Mouse (Mus musculus) kidney, adult 8-10 months (tissue): ENCODE results near the gene Dbndd1.
"Not testable (repeated sequence)": the region's sequence is repeated elsewhere in the genome, so short reads cannot be mapped to it uniquely, and the experiment has no call there.

Source experiments
- DNase-seq, 2 experiments: peaks; one replicate each; pipeline ENCODE4 v3.0.0; 2022

Gene Dbndd1

DNA sequence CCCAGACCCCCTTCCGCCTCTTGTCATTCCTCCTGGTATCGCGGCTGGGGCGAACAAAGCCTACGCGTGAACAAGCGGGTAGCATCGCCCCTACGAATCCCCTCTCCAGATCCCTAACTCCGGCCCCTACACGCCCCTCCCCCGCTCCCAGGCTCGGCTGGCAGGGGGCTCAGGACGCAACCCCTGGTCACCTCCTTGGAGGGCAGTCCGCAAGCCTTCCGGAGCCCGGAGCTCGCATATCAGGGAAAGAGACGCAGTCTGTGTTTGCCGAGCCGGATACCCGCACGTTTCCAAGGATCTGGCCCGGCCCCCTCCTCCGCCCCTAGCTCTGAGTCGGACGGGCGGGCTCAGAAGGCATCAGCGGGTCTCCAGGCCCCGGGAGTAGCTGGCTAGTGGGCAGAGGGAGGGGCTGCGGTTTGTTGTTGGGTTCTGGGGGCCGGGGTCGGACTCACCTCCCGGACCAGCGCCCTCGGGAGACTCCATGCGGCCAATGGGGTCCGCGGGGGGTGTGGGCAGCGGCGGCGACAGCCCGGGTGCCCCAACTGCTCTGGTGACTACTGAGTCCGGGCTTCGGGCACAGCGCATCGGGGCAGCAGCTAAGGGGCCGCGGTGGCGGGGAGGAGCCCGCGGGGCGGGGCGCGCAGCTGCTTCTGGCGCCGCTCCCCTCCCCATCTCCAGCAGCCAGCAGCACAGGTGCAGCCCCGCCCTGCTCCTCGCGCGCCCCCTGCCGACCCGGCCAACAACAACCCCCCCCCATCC is at the start of gene Dbndd1:
Dbndd1 (minus strand) TSS at position 683 of the 759 bp plus-strand sequence.
- no peak for DNase-seq

DNA sequence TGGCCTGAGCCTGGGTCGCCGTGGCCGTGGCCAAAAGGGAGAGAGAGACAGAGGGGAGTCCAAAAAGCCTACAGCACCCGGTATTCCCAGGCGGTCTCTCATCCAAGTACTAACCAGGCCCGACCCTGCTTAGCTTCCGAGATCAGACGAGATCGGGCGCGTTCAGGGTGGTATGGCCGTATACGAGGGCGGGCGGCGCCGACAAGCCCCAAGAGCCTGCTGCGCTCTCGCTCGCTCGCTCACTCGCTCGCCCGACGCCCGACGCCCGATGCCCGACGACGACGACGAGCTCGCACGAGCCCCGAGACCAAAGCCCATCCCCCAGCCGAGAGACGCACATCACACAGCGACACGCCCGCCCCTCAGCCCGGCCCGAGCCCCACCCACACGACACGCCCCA is 49.0 kb upstream of the Dbndd1 start:
- DNase-seq = not testable (repeated sequence)

DNA sequence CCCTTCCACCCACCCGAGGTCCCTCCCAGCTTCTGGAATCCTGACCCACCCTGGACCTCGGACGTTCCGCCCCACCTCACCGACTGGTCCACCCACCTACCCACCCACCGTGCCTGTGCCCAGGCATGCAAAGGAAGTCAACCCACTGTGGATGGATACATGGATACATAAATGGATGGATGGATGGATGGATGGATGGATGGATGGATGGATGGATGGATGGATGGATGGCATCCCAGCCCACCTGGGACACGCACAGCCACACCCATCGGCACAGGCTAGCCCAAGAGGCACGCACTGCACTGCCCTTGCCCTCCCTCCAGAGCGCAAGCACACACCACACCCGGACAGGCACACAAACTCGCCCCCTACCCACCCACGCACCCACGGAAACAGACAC is 22.4 kb upstream of the Dbndd1 start:
- DNase-seq = peak; percentile 34 to 37

DNA sequence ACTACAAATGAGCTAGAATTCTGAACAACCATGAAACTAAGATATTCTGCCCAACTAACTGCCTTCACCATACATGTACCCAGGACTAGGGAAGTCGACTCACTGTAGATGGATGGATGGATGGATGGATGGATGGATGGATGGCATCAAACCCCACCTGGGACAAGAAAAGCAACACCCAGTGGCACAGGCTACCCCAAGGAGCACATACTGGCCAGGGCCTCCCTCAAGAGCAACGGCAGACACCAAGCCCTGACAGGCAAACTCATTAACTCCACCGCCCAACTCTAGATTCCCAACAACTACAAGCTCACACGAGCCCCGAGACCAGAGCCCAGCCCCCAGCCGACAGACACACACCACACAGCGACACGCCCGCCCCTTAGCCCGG is 21.7 kb upstream of the Dbndd1 start:
- DNase-seq = no peak

DNA sequence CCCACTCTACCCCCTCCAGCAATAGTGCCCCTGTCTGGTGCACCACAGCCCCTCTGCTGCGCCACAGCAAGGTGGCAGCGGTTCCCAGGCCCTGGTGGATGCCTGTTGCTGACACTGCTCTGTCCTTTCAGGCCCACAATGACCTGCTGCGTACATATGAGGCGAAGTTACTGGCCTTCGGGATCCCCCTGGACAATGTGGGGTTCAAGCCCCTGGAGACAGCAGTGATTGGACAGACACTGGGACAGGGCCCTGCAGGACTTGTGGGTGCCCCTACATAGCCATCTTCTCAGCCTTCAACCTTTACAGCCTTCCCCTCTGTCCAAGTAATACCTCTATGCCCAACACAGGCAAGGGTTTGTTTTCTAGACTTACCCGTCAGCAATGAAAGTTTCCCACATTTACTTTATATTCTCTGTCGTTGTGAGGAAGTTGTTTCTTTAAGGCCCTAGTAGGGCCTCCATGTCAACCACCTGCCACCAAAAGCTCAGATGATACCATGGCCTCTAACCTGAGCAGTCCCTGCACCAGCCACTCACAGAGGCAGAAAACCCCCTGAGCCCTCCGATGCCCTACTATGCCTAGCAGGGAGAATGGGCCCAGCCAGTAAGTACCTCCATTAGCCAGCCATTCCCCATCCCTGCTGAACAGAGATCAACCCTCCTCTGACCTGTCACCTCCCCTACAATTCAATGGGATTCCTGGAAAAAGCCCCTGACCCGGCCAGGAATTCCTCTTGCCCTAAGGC is 21.2 kb upstream of the Dbndd1 start:
- DNase-seq = no peak

DNA sequence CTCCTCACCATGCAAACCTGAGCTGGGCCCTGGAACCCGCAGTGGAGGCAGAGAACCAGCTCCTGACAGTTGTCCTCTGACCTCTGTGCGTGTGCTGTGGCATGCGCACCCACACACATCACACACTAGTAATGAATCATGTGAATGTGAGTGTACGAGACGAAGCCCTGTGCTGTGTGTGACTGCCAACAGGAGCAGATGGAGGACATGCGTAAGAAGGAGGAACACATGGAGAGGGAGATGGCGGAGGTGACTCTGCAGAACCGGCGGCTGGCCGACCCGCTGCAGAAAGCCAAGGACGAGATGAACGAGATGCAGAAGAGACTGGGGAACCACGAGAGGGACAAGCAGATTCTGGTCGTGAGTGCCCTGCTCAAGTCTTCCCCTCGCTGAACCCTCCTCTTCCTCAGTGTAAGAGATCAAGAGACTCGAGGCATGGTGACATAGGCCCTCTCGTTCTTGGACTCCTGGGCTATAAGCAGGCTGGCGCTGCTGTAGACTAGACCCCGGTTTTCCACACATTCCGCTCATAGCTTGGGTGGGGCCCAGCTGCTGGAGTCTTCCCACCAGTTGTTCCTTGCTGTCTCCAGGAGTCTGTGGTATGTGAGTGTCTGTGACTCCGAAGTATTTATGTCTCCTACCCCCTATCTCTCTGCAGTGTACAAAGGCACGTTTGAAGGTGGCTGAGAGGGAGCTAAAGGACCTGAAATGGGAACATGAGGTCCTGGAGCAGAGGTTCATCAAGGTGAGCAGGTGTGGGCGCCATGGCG is 12.6 kb upstream of the Dbndd1 start:
- no peak for DNase-seq

DNA sequence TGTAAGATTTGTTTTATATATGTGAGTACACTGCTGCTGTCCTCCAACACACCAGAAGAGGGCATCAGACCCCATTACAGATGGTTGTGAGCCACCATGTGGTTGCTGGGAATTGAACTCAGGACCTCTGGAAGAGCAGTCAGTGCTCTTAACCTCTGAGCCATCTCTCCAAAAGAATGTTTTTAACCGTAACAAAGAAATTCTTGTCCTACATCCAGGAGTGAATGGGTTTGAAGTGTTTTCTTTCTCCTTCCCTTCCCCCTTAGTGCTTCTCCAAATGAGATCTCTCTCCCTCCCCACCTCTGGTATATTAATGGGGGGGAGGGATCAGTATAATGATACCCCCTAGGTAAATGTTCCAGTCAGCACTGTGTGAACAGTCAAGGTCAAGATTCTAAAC is 4.8 kb upstream of the Dbndd1 start:
- DNase-seq = not testable (repeated sequence)

DNA sequence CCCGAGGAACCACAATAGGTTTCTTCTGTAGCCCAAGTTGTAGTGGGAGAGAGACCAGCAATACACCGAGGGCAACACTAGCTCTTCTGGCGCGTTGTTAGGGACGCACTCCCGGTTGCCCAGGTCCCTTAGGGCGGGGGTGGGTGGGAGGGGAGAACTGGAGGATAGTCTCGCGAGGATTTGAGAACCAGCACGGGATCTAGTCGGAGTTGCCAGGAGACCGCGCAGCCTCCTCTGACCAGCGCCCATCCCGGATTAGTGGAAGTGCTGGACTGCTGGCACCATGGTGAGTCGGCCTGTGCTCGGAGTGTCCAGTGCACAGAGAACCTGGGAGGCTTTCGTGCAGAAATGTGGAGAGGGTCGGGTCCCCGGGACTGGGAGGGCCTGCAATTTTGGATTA is 3.4 kb upstream of the Dbndd1 start, which contains the start of gene Gas8:
Gas8 (plus strand) TSS at position 168 of the 400 bp plus-strand sequence.
- peak; percentile 90 for DNase-seq

DNA sequence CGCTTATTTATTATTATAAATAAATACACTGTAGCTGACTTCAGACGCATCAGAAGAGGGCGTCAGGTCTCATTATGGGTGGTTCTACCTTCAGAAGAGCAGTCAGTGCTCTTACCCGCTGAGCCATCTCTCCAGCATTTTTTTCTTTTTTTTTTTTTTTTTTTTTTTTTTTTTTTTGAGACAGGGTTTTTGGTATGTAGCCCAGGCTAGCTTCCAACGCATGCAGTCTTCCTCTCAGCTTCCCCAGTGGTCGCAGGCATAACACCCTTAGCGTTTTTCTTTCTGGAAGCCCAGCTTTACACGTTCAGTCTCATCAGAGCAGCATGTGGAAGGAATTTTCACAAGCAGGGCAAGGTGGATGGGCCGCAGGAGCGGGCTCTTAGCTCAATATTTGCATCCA is 2.9 kb upstream of the Dbndd1 start:
- DNase-seq = no peak

DNA sequence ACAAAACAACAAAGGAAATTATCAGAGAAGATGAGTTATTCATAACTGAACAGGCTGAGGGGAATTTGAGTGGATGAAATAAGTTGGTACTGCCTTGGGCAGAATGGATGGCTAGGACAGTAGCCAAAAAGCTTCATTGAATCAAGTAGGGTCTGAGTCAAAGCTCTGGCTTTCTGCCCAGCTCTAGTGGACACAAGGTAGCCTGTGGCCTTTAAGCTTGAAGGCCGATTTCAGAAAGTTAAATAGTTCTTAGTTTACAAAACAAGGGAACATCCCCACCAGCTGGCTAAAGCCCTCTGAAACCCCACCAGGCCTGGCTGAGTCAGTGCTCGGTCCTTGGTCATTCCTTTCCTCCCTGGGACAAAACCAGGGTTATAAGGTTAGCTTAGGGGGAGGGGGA is 1.3 kb upstream of the Dbndd1 start:
- no peak for DNase-seq

DNA sequence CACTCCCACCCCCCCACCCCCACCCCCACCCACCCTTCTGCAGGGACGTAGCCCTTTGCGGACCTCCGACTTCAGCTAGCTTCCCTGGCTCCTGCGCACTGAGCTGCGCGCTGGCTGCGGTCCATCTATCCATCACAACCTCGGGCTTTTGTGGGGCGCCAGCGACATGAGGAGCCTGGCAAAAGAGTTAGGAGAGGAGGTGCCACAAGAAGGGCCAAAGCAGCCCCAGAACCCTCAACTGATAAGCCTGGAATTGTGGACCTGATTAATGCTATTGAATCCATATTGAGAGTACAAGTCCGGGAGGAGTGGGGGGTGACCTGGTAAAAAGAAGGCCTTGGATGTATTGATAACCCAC is 256 bp upstream of the Dbndd1 start:
- no peak for DNase-seq

DNA sequence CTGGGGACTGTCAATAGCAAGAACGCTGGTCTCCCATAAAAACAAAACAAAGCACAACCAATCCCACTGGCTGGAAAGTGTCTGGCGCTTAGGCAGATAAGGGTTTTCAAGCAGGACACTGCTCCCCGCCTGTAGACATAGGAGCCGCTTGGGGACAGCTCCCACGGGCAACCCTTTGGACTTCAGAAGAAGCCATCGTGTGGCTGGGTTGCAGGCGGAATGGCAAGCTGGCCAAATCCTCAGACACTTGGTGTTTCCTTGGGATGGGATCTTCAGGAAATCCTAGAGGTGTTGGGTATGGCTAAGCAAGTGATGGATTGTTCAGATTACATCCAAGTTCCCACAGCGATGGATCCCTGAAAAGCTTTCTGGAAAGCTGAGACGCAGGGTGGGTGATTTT is 1.1 kb downstream of the Dbndd1 start:
- DNase-seq = no peak

DNA sequence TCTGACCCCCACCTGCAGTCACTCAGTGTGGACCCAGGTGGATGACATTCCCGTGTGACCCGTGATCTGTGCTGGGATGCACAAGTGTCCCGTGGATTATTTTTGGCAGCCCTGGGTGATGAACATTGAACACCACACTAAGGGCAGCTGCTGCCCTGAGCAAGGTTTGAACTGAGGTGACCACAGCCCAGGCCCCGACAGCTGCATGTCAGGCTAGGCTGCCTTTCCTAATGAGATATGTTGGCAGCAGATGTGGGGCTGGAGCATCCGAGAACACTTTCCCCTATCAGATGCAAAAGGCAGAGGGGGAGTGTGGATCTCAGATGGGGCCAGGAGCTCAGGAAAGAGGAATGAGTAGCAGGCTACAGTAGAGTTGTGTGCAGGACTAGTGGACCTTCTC is 4.4 kb downstream of the Dbndd1 start:
- no peak for DNase-seq

DNA sequence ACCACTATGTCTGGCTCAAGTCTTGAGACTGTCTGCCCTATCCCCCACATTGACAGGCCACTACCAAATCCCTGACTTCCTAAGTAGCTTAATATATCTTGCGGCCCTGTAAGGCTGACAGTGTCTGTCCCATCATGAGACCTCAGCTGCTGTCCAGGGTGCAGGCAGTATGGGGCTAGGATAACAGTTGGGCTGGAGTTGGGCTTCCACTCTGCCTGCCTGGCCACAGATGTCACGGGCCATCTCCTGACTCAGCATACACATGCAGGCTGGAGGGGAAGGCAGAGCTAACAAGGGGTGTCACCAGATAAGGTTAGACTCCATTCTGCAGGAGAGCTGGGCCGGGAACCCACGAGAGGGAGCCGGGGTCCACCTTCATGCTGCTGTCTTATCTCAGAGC is 8.1 kb downstream of the Dbndd1 start:
- DNase-seq = no peak

DNA sequence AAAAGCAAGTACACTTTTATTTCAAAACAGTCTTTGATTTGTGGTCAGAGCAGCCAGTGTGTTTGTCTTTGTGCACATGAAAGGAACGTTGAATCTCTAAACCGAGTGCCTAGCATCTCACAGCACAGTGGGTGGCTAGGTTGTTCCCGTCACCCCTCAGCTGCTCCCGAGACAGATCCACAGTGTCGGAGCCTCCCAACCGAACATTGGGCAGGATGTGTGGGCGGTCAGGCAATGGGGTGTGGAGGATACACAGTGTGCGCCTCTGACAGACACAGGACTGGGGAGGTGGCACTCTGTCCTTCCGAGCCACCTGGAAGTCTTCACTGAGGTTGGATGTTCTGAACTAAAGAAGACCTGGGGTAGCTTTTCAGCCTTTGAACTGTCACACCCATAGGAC is 9.6 kb downstream of the Dbndd1 start:
- no peak for DNase-seq

DNA sequence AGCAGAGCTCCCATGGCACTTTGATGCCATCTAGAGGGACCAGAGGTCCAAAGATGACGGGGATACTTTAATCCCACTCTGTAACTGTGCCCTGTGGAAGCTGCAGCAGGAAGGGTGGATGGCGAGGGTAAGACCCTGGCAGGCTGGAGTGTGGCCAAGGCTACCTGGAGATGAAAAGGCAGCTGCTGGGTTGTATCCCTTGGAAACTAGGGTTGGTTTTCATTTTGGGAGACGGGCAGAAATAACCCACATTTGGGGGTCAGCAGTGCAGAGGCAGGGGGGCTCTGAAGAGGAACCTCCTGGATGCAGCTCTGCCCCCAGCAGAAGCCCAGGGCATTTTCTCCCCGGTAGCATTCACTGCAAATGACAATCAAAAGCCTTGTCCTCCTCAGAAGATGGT is 10.0 kb downstream of the Dbndd1 start:
- no peak for DNase-seq

DNA sequence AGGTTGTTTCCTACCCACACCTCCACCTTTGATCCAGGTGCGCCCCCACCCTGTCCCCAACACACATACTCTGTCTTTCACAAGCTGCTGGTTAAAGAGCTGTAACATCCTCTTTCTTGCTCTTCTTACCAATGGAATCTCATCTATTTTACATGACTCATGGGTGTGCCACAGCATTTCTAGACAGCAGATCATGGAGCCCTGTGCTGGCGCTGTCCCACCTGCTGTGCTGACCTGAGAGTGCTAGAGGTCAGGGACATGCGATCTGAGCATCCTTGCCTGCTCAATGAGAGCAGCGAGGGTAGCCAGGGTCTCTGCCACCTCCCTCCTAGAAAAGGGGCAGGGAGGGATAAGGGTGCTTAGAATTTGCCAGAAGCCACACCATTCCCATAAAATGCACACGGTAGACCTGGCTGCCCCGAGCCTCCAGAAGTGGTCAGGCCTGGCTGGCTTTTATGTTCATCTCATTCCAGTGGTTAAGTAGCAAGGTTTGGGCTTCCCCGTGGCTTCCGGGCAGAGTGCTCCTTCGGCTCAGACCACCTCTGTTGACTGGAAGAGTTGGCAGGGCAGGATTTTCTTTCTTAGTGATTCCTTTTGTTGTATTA is 10.6 kb downstream of the Dbndd1 start:
- no peak for DNase-seq

DNA sequence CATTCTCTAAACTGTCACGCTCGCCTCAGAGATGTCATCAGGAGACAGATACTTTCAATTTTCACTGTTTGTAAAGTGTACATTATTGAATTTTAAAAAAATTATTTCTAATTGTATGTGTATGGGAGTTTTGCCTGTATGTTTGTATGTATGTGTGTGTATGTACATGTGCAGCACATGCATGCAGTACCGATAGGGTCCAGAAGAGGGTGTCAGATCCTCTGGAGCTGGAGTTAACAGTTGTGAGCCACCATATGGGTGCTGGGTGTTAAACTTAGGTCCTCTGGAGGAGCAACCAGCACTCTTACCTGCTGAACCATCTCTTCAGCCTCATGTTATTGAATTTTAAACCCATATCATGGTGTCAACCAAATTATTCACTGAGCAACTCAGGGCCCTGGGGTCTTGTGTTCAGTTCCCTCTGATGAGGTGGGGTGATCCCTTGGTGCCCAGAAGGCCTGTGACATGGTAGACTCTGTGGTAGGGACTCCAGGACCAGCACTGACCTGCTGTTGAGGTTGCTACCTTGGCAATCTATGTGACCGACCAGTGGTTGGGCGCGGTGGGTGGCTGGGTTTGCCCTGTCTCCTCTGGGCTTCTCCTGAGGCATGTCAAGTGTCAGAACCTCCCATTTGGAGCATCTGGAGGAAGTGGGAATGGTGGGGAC is 11.3 kb downstream of the Dbndd1 start:
- DNase-seq = no peak

DNA sequence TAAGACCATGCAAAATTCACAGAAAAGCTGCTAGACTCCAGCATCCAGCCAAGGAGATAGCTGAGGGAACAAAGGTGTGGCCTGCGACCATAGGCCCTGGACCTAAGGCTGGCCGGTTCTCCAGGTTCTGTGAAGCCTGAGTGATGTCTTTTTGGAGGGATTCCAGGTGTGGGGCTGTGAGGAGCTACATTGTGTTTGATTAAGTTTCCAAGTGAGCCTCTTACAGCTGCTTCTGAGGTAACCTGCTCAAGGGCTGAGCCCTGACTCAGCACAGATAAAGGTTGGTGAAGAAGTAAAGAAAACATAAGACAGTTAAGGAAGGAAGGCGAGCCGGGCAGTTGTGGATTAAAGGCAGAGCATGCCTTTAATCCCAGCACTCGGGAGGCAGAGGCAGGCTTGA is 13.1 kb downstream of the Dbndd1 start:
- no peak for DNase-seq

DNA sequence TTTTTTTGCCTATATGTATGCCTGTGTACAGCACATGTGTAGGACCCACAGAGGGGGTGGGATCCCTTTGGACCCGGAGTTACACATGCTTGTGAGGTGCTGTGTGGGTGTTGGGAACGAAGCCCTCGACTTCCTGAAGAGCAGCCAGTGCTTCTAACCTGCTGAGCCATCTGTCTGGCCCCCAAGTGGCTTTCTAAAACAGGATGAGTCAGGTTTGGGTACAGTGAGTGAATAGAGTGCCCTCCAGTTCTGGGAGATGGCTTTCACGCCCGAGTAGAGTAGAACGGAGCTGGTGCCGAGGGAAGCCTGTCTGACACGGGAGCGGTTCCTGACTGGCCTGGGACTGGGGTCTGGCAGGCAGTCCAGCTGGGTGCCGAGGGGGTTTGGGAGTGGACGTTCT is 15.7 kb downstream of the Dbndd1 start:
- DNase-seq = no peak

DNA sequence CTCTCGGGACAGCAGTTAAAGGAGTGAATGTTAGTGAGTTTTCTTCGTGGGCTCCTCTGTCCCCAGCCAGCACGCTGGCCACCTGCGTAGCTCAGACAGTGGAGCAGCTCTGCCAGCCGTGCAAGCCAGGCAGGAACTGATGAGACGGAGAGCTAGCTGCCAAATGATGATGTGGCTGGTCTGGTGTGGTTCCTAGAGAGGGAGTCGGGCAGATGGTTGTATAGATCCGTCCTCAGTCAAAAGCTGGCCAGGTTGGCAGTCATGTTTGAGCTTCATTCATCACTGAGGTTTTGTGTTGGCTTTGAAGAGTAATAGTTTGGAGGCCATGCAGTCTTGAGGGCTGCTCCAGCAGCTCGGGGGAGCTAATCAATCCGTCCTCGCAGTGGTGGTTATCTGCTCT is 16.3 kb downstream of the Dbndd1 start:
- DNase-seq = no peak

DNA sequence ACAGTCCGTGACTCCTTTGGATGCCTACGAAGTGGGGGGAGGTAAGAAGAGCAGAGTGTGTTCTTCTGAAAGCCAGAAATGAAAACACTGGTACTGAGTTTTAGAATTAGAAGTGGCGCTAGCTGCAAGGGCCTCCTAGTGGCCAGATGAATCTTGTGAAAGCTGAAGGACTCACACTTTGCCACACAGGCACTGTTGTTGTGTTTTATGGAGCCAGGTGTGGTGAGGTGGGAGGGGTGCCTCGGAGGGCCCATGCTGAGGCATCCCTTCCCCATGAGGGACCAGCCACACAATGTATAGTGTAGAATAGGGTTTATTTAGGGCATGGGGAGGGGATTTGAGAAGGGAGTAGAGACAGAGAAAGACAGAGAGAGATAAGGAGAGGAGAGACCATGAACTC is 17.6 kb downstream of the Dbndd1 start:
- DNase-seq = no peak

DNA sequence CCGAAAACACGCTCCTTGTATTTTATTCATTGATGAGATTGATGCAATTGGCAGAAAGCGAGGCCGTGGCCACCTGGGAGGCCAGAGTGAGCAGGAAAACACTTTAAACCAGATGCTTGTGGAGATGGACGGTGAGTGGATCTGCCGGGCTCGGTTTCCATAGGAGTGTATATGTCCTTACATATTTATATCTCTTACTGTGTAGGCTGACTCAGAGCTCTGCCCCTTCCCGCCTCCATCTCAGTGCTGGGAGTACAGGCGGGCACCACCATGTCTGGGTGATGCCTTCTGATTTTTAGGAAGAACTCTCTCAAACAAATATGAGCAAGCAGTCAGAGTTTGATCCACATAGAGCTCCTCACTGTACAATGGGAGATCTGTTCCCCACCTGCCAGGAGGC is 22.4 kb downstream of the Dbndd1 start:
- no peak for DNase-seq
